Mouse (Mus musculus) E14TG2a.4 (cell line): Measurements from ENCODE around the gene Hapln4.
A peak's percentile ranks its signal among the peaks of the same experiment; 100 is the strongest.

Experiments used
- H3K27me3 ChIP-seq: 2 replicates; pipeline ENCODE4 v1.6.1; 2014; ENCODE audit warnings: low read length, control low read depth; ENCODE audit not compliant: insufficient read depth
- H3K36me3 ChIP-seq: 2 replicates; pipeline ENCODE4 v1.6.1; 2014; ENCODE audit warnings: low read length, control low read depth; ENCODE audit not compliant: insufficient read depth
- H3K4me1 ChIP-seq: replicated peaks from 2 replicates; pipeline ENCODE4 v1.6.1; 2014; ENCODE audit warnings: low read depth, low read length, control low read depth
- H3K4me3 ChIP-seq: replicated peaks from 2 replicates; pipeline ENCODE4 v1.5.1; 2014; ENCODE audit warnings: mild to moderate bottlenecking, low read length
- H3K9me3 ChIP-seq: 2 replicates; pipeline ENCODE4 v1.6.1; 2014; ENCODE audit warnings: low read length, control low read depth
- CTCF ChIP-seq: conservative IDR thresholded peaks from 2 replicates; pipeline ENCODE4 v1.5.1; 2014; ENCODE audit warnings: low read length
- NANOG ChIP-seq: IDR thresholded peaks from 2 replicates; pipeline ENCODE4 v1.6.1; 2014; ENCODE audit warnings: borderline replicate concordance, low read length, mixed read lengths
- POU5F1 ChIP-seq: IDR thresholded peaks from 2 replicates; pipeline ENCODE4 v1.6.1; 2014; ENCODE audit warnings: low read length, borderline replicate concordance

Hapln4 gene

DNA sequence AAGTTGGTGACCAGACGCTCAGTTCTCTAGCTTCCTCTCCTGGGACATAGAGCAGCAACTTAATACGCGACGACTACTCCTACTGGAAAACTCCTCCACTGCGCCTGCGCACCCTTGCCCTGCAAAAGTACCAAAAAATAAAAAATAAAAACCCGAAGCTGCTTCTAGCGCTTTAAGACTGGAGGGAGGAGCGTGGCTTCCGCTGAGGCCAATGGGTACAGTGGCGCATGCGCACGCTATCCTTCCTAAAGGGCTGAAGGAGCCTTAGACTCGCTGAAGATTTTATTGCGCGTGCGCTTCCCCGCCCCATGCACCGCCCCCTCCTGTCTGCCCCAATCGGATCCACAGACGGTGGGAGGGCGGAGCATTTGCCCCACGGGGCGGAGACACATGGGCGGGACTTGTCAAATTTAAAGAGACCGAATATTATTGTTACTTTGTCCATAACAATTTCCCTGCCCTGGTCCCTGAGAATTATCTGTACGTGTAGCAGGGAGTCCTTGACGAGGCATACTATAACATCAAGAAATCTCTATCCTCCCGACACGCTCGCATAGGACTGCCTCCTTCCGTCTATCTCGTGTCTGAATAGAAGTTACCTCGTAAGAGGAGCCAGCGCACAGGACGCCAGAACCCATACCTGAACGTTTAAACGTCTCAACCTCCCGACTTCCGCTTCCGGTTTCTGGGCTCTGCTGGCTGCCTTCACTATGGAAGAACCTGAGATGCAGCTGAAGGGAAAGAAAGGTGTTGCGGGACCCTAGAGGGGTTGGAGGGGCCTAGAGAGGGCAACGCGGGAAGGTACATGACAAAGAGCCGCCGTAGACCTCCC, 56.0 kb downstream of the Hapln4 start, which contains the start of the genes Rfxank, Borcs8 and Mef2b:
Gene Rfxank, minus strand, starts transcription at position 129 of the 832 bp plus-strand sequence.
Gene Borcs8, plus strand, starts transcription at position 474 of the 832 bp plus-strand sequence.
Gene Mef2b, plus strand, starts transcription at position 686 of the 832 bp plus-strand sequence.
- Histone ChIP-seq H3K9me3 (no peaks in the 10 kb centered on the region), H3K4me1 (peaks cover 47% of the 10 kb centered on the region), H3K36me3 (peaks cover 51% of the 10 kb centered on the region), H3K4me3 (peak within 1 kb of the TSS; percentile 95), H3K27me3 (no peaks in the 10 kb centered on the region)
- TF ChIP-seq CTCF (no peak), POU5F1 (no peak), NANOG (no peak)

DNA sequence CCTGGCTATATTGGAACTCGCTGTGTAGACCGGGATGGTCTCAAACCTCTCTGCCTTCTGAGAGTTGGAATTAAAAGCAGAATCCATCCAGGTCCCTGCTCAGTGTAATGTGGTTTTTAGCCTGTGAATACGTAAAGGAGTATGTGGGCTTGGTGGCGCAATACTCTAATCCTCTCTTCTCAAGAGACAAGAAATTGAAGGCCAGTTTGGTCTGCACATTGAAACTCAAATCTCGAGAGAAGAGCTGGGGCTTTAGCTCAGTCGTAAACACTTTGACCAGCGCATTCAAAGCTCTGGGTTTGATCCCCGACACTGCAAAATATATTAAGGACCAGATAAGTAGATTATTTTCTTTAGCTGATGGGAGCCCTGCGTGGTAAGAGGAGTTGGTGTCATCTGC, 56.7 kb downstream of the Hapln4 start:
- peak overlapping the region; percentile 95 for H3K4me3 ChIP-seq
- H3K9me3 ChIP-seq, result no peaks in the 10 kb centered on the region
- peaks cover 42% of the 10 kb centered on the region for H3K4me1 ChIP-seq
- H3K27me3 ChIP-seq, result no peaks in the 10 kb centered on the region
- H3K36me3 ChIP-seq, result peaks cover 51% of the 10 kb centered on the region
- TF ChIP-seq POU5F1, result no peak
- no peak for TF ChIP-seq CTCF
- TF ChIP-seq NANOG, result no peak
